Mouse (Mus musculus) thymus, postnatal 0 days (tissue): ENCODE data around the gene Tmem115. TPM values are rescaled to one million over a fixed set of nuclear protein-coding genes. Genes with fewer than 3 reads are reported as not detected.

Source experiments
- DNase-seq: peaks from one replicate; pipeline ENCODE4 v3.0.0-alpha.2; 2015; ENCODE audit warnings: low spot score
- polyA plus RNA-seq: library from polyadenylated mRNA; unstranded; fragments of >200 nt; fragmentation: Nextera tagmentation; extraction: Ambion mirVana; gene quantifications from 2 replicates; pipeline ENCODE4 v1.2.1, GENCODE M21; 2015

Gene Tmem115
- 35.0 and 37.1 TPM in 2 replicates for polyA plus RNA-seq

GRCm38 (mm10) chr9:107533791-107534407 lies at the start of gene Tmem115:
Gene Tmem115 (plus strand): TSS chr9:107533945.
- peak; percentile 95 for DNase-seq

DNA sequence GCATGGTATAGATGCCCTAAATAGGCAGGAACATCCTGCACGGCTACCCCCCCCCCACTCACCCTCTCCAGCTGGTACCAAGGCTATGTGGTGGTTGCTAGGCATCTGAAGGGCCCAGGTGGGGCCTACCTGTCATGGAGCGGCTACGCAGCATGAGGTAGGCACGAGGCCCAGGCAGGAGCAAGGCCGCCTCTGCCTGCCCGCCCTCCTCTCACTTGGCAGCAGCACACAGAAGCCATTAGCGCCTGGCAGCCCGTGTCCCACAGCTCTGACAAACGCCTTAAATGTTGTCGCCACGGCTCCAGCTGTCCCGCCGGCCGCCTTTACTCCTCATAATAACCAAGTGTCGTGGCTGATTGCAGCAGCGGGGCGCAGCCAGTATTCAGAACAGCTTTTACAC lies 49.4 kb upstream of the Tmem115 start:
- DNase-seq, result no peak

DNA sequence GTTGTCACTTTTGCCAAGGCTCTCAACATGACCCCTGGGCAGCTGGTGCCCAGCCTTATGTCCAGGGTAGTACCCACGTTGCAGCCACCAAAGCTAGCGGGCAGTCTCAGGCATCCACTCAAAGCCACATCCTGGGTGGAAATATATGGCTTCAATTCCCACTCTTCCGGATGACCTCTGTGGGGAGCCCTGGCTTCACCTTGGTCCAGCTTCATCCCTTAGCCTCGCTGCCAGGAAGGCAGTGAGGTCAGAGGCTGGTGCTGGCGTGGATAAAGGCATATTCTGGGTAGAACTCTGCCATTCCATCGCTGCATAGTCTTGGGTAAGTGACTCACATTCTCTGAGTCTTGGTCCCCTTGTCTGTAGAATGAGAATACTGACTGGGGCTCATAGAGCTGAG lies 49.0 kb upstream of the Tmem115 start:
- DNase-seq, result no peak

- DNase-seq, result no peak
Observed at GRCm38 (mm10) chr9:107486086-107486485, 47.7 kb upstream of the Tmem115 start.

DNA sequence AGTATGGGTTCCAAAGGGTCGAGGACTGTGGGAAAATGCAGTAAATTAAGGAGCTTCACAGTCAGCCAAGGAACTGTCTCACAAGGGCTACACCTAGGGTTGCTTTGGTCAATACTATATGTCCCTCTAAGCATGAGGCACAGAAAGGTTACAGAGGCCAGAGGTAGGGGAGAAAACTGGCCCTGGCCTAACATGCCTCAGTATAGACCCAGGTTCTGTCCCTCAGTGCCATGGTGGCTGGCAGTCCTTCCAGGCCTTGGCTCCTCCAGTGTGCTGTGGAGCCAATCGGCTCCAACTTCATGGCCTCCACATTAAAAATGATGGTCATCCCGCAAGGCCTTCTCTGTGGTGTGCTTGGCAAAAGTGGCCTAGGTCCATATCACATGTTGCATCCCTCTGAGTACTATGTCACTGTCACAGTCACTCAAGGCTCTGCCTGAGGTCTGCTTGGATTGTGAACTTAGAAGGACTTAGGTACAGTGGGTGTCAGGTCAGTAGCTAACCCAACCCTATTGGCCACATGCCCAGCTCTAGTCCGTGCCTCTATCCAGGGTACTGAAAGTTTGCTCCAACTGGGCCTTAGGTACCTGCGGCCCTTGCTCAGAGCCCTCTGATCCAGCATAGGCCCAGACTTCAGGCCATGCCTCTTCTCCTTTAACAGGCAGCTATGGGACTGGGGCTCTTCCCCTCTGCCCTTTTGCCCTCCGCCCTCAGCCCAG lies 47.1 kb upstream of the Tmem115 start:
- DNase-seq, result no peak

- DNase-seq, result no peak
Observed at GRCm38 (mm10) chr9:107490146-107490545, 43.6 kb upstream of the Tmem115 start.

- no peak for DNase-seq
Observed at GRCm38 (mm10) chr9:107490625-107491024, 43.1 kb upstream of the Tmem115 start.

- DNase-seq, result no peak
Observed at GRCm38 (mm10) chr9:107493511-107493910, 40.2 kb upstream of the Tmem115 start.

GRCm38 (mm10) chr9:107494238-107494637 lies 39.5 kb upstream of the Tmem115 start:
- no peak for DNase-seq

- no peak for DNase-seq
Observed at GRCm38 (mm10) chr9:107496359-107496758, 37.4 kb upstream of the Tmem115 start.

- DNase-seq, result no peak
Observed at GRCm38 (mm10) chr9:107500708-107501286, 32.9 kb upstream of the Tmem115 start.

DNA sequence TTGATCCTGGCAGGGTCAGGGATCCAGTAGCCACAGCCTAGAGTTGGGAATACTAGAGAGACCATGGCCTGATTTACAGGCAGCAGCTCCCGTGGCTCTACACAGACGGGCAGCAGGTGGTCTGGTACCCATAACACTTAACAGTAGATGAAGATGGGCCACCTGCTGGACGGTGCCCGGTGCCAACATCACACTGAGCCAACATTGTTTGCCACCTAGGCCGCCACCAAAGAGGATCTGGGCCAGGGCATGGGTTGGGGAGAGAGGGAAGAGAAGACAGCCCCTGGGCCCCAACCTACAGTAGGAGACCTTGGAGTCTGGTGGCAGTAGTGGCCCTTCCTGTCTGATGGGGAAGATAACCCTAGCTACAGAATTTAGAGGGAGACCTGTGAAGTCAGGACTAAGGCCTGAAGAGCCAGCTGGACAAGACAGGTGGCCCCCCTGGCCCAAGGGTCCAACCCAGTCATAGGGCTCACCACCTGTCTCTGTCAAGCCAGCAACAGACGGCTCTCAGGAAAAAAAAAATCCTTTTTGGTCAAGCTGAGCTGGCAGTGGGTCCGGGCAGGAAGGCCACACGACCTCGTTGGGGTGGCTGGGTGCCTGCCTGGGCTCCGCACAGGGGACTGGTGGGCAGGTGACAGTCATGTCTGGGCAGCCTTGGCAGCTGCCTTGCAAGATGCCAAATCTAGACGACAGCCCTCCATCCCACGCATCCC lies 31.5 kb upstream of the Tmem115 start:
- no peak for DNase-seq

DNA sequence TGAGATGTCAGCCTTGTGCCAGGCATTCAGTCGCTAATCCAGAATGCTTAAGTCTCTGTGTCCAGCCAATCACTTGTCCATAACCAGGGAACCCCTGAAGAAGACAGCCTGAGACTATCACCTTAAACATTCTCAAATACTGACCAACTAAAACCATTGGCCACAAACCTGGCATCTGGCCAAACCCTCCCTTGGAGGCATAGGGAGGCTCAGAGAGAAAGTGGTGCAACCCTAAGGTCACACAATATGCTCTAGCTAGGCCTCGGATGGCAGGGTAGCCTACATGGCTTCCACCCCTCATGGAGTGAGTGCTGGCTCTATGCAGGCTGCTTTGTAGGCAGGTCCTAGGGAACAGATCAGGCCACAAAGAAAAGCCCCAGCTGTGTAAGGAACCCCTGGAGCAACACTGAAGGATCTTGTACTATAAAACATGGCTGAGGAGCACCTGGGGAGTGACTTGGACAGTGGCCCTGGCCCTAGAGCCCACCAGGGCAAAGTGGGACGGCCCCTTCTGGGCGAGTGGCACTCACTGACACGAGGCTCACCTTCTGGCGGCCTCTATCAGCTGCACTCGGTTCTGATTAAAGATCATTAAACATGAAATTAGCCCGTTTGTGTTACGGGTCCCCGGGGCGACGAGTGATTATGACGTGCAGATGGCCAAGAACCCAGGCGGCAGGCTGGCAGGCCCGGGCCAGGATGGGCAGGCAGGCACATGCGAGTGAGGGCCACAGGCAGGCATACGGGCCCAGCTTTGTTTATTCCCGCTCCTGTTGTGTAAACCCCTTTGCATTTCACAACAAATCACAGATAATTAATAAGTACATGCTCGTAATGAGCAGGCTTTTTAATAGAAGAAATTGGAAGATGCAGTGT lies 28.8 kb upstream of the Tmem115 start:
- no peak for DNase-seq

- DNase-seq, result no peak
Observed at GRCm38 (mm10) chr9:107508266-107508665, 25.5 kb upstream of the Tmem115 start.

DNA sequence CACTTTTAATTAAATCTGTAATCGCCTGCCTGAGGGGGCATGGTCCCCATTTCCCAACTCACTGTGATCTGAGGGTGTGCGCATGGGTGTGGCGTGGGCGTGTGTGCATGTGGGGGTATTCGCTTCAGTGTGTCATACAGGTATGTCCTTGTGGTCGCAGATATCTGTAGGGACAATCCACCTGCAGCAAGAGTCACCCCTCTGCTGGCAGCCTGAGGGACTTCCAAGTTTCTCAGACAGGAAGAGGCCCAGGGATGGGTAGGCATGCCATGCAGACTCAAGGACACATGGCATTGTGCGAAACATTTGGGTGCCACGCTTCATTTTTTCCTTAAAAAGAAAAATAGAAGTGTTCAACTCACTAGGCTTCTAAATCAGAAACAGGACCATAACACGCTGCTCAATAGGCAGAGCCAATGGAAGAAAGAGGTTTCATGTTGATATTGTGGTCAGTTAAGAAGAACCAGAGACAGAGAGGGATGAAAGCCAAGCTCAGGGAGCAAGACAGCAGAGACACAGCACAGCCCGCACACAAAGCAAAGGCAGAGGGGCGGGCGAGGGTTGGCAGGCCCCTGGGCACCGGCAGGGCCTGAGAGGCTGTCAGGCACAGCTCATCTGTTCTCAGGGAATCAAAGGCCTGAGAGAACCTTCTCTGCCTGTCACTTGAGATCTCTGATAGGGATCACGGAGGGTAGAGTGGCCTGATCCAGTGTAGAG lies 23.2 kb upstream of the Tmem115 start:
- no peak for DNase-seq

DNA sequence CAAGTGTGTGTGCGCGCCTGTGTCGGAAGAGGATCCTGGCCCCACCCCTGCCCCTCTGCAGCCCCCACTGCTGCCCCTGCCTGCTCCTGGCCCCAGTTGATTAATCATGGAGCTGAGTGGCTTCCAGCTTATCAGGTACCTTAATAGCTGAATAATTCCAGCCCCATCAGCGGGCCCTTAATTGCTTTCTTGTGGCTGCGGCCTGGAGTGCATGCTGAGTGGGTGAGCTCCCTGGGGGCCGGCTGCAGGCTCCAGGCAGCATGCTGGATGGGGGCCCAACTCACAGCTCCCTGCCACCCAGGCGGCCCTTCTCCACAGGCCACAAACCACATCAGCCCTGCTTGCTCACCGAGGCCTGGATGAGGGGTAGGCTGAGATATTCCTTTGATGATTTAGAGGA lies 22.3 kb upstream of the Tmem115 start:
- DNase-seq, result no peak

- DNase-seq, result no peak
Observed at GRCm38 (mm10) chr9:107512326-107512725, 21.4 kb upstream of the Tmem115 start.

DNA sequence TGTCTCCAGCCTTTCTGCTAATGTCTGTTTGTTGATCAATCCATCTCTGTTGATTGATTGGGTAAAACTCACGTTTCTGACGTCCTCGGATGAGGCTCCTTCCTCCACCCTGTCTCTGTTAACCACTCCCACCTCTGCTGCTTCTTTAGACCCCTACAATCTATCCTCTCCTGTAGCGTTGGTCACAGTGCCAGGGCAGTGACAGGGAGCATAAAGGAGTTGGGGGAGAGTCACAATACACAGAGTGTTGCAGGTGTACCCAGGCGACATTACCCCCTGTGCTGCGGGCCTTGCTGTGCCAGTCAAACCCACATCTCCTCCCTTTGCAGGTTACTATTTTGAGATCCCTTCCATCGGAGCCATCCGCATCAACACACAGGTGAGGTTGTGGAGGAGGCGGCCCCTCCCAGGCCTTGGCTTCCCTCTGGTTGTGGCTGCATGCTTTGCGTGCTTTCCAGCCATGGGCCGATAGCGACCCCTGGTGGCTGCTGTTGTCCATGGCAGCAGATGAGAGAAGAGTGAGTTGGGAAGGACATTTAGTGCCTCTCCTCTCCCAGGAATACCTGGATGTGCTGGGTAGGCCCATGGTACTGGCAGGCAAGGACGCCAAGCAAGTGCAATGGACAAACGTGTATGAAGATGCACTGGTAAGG lies 19.3 kb upstream of the Tmem115 start:
- DNase-seq, result peak; percentile 79

GRCm38 (mm10) chr9:107520331-107520730 lies 13.4 kb upstream of the Tmem115 start:
- no peak for DNase-seq

GRCm38 (mm10) chr9:107521190-107521589 lies 12.6 kb upstream of the Tmem115 start:
- peak; percentile 68 for DNase-seq
